Mouse (Mus musculus) heart, postnatal 0 days (tissue): Measurements from ENCODE around the gene Ggt1. TPM values are rescaled to one million over a fixed set of nuclear protein-coding genes. Genes with fewer than 3 reads are reported as not detected.

Experiments used
- ATAC-seq: fragments of 200-750 bp; cut with Nextera tagmentation; 2 replicates; pipeline ENCODE4 v1.8.0; 2017; ENCODE audit warnings: low read depth, moderate number of reproducible peaks, moderate library complexity; ENCODE audit not compliant: insufficient read depth
- DNase-seq: peaks from one replicate; pipeline ENCODE4 v3.0.0-alpha.2; 2016; ENCODE audit warnings: low spot score
- H3K27ac ChIP-seq: fragments of 300-500 bp; sonication (generic); 2 replicates; pipeline ENCODE4 v1.5.1; 2014; ENCODE audit warnings: low read depth, mild to moderate bottlenecking
- H3K27me3 ChIP-seq: fragments of 300-500 bp; sonication (generic); 2 replicates; pipeline ENCODE4 v1.6.1; 2014; ENCODE audit warnings: low read length, mixed read lengths; ENCODE audit not compliant: control insufficient read depth, insufficient read depth
- H3K36me3 ChIP-seq: fragments of 300-500 bp; sonication (generic); replicated peaks from 2 replicates; pipeline ENCODE4 v1.6.1; 2014; ENCODE audit warnings: low read length, mixed read lengths; ENCODE audit not compliant: control insufficient read depth, insufficient read depth
- H3K4me1 ChIP-seq: fragments of 300-500 bp; sonication (generic); 2 replicates; pipeline ENCODE4 v1.6.1; 2014; ENCODE audit warnings: antibody characterized with exemption; ENCODE audit not compliant: control insufficient read depth, insufficient read depth
- H3K4me2 ChIP-seq: fragments of 300-500 bp; sonication (generic); 2 replicates; pipeline ENCODE4 v1.6.1; 2014; ENCODE audit warnings: low read depth, mild to moderate bottlenecking, low read length, moderate library complexity
- H3K4me3 ChIP-seq: fragments of 300-500 bp; sonication (generic); 2 replicates; pipeline ENCODE4 v1.5.1; 2014; ENCODE audit warnings: low read depth, low read length
- H3K9ac ChIP-seq: fragments of 300-500 bp; sonication (generic); replicated peaks from 2 replicates; pipeline ENCODE4 v1.6.1; 2014; ENCODE audit warnings: low read depth, low read length, mixed read lengths
- H3K9me3 ChIP-seq: fragments of 300-500 bp; sonication (generic); replicated peaks from 2 replicates; pipeline ENCODE4 v1.6.1; 2016; ENCODE audit warnings: low read length; ENCODE audit not compliant: control insufficient read depth
- CTCF ChIP-seq: IDR thresholded peaks from 2 replicates; pipeline ENCODE4 v1.5.1; 2016; ENCODE audit warnings: antibody characterized with exemption, control low read depth, low read depth
- EP300 ChIP-seq: IDR thresholded peaks from 2 replicates; pipeline ENCODE4 v1.6.1; 2016; ENCODE audit warnings: antibody characterized with exemption, low read depth
- WGBS: fragments of 180-500 bp; shearing (Covaris S2); extraction: QIAGEN DNeasy Blood & Tissue Kit; methylation state at CpG from one replicate; pipeline ENCODE4 v1.1.7; 2014; 5-methylcytosine and 5-hydroxymethylcytosine counted together
- polyA plus RNA-seq: library from polyadenylated mRNA; unstranded; fragments of >200 nt; fragmentation: Nextera tagmentation; extraction: Ambion mirVana; gene quantifications from 2 replicates; pipeline ENCODE4 v1.2.1, GENCODE M21; 2015
- total RNA-seq: library from RNA; depleted of rRNA; stranded (reverse); fragments of >200 nt; gene quantifications from 2 replicates; pipeline ENCODE4 v1.2.3, GENCODE M21; 2014; ENCODE audit warnings: low replicate concordance

The Ggt1 gene
- total and polyA plus RNA-seq, 2 experiments from 2014 or later, result 0.37 TPM; not detected in 1

DNA sequence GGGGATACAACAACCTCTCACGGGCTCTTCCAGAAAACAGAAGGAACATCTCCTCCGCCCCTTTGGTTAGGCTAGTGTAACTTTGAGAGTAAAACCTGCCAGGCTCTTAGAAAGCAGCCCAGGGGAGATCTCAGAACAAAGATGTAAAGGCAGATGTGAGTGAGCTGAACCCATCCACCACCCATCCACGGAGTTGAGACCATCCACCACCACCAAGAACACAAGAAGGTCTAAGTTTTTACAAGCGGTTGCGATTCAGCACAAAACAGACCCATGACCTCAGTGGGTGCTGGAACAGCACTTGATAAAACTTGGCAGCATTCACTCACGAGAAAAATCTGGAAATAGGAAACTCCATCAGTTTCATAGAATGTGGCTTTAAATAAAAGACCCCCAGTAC is 64.5 kb downstream of the Ggt1 start:
- Histone ChIP-seq H3K27me3 (no peaks in the 10 kb centered on the region), H3K4me2 (no peak overlapping the region), H3K4me3 (no peak overlapping the region), H3K4me1 (no peaks in the 10 kb centered on the region), H3K36me3 (no peaks in the 10 kb centered on the region), H3K9ac (no peak overlapping the region), H3K27ac (no peak overlapping the region), H3K9me3 (no peaks in the 10 kb centered on the region; the same call in 1 of the 2 replicates)
- DNase-seq (no peak), ATAC-seq (no peak)
- 41% methylated on average over 6 of the region's 6 CpGs for WGBS
- TF ChIP-seq CTCF (no peak), EP300 (no peak)

DNA sequence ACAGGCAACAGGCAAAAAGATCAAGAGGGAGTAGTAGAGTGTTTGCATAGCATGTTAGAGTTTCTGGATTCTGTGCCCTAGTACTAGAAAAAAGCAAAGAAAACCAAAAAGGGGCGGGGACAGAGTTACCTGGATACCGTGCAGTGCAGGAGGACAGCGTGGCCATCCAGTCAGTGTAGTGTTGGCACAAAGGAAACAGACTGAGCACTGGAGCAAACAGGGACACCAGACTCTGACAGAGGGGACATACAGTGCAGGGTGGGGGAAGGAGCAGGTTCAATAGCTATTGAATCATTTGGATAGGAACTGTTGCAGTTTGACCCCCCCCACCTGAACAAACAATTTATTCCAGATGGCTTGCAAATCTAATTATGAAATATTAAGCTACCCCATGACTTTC is 65.6 kb downstream of the Ggt1 start:
- no peak for ATAC-seq
- no peak for DNase-seq

DNA sequence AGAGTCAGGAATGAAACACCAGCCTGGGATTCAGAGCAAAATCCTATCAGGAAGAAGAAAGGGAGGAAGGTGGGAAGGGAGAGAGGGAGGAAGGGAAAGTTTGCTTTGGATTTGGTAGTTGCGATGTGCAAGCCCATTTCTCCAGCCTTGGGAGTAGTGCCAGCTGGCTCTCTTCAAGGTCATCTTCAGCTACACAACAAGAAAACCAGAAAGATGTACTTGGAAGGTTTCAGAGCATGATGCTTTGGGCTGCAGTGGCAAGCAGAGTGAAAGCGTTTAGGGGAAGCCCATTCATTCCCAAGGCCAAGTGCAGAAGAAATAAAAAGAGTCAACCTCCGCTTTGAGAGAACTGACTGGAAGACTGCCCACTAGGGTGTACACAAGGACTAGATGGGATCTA is 66.1 kb downstream of the Ggt1 start:
- Histone ChIP-seq H3K27me3 (no peaks in the 10 kb centered on the region), H3K4me3 (no peak overlapping the region), H3K9ac (no peak overlapping the region), H3K27ac (no peak overlapping the region), H3K9me3 (no peaks in the 10 kb centered on the region; the same call in 1 of the 2 replicates), H3K36me3 (no peaks in the 10 kb centered on the region), H3K4me2 (no peak overlapping the region), H3K4me1 (peaks cover 6% of the 10 kb centered on the region; the same call in 1 of the 2 replicates)
- 68% methylated on average over 3 of the region's 3 CpGs for WGBS
- no peak for TF ChIP-seq EP300
- no peak for TF ChIP-seq CTCF
- DNase-seq, result no peak
- ATAC-seq, result no peak

More for the DNA sequence above, 65.6 kb downstream of the Ggt1 start:
- Histone ChIP-seq H3K36me3 (no peaks in the 10 kb centered on the region), H3K4me3 (no peak overlapping the region), H3K9me3 (no peaks in the 10 kb centered on the region; the same call in 1 of the 2 replicates), H3K27me3 (no peaks in the 10 kb centered on the region), H3K9ac (no peak overlapping the region), H3K4me1 (peaks cover under 1% of the 10 kb centered on the region; the same call in 1 of the 2 replicates), H3K27ac (no peak overlapping the region), H3K4me2 (no peak overlapping the region)
- no peak for TF ChIP-seq EP300
- no peak for TF ChIP-seq CTCF
- WGBS, result 59% methylated on average over 3 of the region's 3 CpGs

DNA sequence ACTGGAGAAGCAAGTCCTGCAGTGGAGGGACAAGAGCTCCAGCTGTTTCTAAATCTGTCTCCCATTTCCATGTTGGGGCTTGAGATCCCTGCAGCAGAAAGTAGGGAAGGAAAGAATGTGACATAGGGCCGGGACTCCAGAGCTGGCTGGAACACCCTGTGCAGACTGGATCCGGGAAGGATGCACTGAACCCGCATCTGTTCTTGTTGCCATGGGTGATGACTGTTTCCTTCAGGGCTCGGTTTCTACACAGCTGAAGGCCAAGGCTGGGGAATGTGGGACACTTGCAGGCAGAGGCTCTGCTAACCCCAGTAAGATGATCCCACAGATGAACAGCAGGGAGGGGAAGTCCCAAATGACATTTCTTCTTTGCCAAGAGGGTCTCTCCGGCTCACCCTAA is 71.2 kb downstream of the Ggt1 start:
- Histone ChIP-seq H3K4me2 (no peak overlapping the region), H3K9ac (no peak overlapping the region), H3K36me3 (no peaks in the 10 kb centered on the region), H3K4me1 (peaks cover 12% of the 10 kb centered on the region; the same call in 1 of the 2 replicates), H3K4me3 (no peak overlapping the region), H3K27me3 (no peaks in the 10 kb centered on the region), H3K9me3 (no peaks in the 10 kb centered on the region; the same call in 1 of the 2 replicates), H3K27ac (peak overlapping the region; percentile 53)
- 29% methylated on average over 5 of the region's 5 CpGs for WGBS
- TF ChIP-seq EP300 (no peak), CTCF (no peak)
- DNase-seq (peak; percentile 51), ATAC-seq (peak; percentile 72)

DNA sequence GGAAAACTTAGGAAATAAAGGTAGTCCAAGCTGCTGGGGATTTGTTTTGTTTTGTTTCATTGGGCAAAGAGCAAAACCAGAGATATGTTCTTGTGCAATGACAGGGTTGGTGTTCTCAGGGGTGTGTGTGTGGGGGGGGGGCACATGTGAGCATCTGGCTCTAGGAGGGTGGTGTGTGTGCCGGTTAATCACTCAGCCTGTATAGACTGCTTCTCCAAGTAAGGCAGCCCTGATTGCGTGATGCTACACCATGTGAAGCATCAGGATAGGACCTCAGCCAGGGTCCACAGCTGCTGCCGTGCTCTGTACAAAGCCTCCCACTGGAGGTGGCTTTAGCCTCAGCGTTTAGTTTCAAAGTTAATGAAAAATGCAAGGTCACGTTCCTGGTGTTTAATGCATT is 71.6 kb downstream of the Ggt1 start:
- H3K4me3 ChIP-seq, result no peak overlapping the region
- H3K4me2 ChIP-seq, result no peak overlapping the region
- H3K27me3 ChIP-seq, result no peaks in the 10 kb centered on the region
- no peak for TF ChIP-seq CTCF
- TF ChIP-seq EP300, result no peak
- H3K9ac ChIP-seq, result no peak overlapping the region
- H3K27ac ChIP-seq, result peak overlapping the region; percentile 1; the same call in 1 of the 2 replicates
- DNase-seq (no peak), ATAC-seq (peak; percentile 56)
- no peaks in the 10 kb centered on the region for H3K36me3 ChIP-seq
- no peaks in the 10 kb centered on the region; the same call in 1 of the 2 replicates for H3K9me3 ChIP-seq
- H3K4me1 ChIP-seq, result peaks cover 12% of the 10 kb centered on the region; the same call in 1 of the 2 replicates
- 68% methylated on average over 5 of the region's 5 CpGs for WGBS

DNA sequence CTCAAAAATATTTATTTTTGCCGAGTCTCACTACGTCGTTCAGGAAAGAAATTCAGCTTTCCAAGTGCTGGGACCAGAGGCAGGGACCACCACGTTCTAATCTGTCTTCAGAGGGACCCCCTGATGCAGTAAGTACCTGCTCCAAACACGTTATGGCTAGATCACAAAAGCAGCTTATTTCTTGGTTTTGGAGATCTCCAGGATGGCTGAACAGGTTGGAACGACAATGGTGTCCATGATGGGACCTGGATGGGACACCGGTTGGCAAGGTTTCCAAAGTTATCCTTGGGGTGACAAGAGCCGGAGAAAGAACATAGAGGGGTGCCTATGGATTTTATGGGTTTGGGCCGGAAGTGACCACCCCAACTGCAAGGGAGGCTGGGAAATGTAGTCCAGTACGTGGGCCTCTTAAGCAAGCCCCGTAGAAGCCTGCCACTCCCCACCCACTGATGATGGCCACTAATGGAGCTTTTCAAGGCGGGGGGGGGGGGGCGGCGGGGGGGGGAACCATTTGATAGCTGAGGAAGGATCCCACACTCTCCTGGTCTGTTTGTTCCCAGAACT is 72.3 kb downstream of the Ggt1 start:
- Histone ChIP-seq H3K4me3 (no peak overlapping the region), H3K4me1 (peaks cover 12% of the 10 kb centered on the region; the same call in 1 of the 2 replicates), H3K27ac (no peak overlapping the region), H3K27me3 (no peaks in the 10 kb centered on the region), H3K9ac (no peak overlapping the region), H3K9me3 (no peaks in the 10 kb centered on the region; the same call in 1 of the 2 replicates), H3K4me2 (no peak overlapping the region), H3K36me3 (no peaks in the 10 kb centered on the region)
- TF ChIP-seq EP300 (no peak), CTCF (no peak)
- WGBS, result 76% methylated on average over 12 of the region's 14 CpGs
- ATAC-seq, result no peak
- DNase-seq, result no peak
